Mouse (Mus musculus): Measurements from ENCODE around the gene Ankrd33b.

GRCm38 (mm10) chr15:31381936-31382468, 14.5 kb upstream of the Ankrd33b start:
- TF ChIP-seq GATA1 (IDR thresholded peaks at IDR 0.05; ENCODE audit: low read length) = no peak
- TF ChIP-seq TAL1 (IDR thresholded peaks at IDR 0.05; ENCODE audit: low read length) = no peak
